Mouse (Mus musculus) MEL (cell line): ENCODE measurements around the gene Trpm8.

Source experiments
- CTCF ChIP-seq, 3 experiments: IDR thresholded peaks in 2 of 3; conservative IDR thresholded peaks in 1 of 3; 2 replicates each; pipeline ENCODE4 v1.5.1; 2011 to 2012; ENCODE audit warnings: low read length in 3 of 3, low read depth in 2 of 3, mild to moderate bottlenecking in 2 of 3, improper control_type of control experiment in 1 of 3, inconsistent platforms in 1 of 3, mixed read lengths in 1 of 3, moderate library complexity in 1 of 3; ENCODE audit not compliant: control insufficient read depth in 1 of 3, insufficient read depth in 1 of 3, poor library complexity in 1 of 3, severe bottlenecking in 1 of 3
- EP300 ChIP-seq, 2 experiments: IDR thresholded peaks; 2 replicates each; pipeline ENCODE4 v1.6.1; 2011; ENCODE audit warnings: improper control_type of control experiment in 2 of 2, low read length in 2 of 2, low read depth in 1 of 2, mild to moderate bottlenecking in 1 of 2
- ETS1 ChIP-seq: IDR thresholded peaks from 2 replicates; pipeline ENCODE4 v1.6.1; 2012; ENCODE audit warnings: low read depth, mild to moderate bottlenecking, inconsistent platforms, low read length, improper control_type of control experiment, moderate library complexity
- HCFC1 ChIP-seq: IDR thresholded peaks from 2 replicates; pipeline ENCODE4 v1.6.1; 2012; ENCODE audit warnings: low read depth, mild to moderate bottlenecking, inconsistent platforms, low read length, improper control_type of control experiment, moderate library complexity
- JUND ChIP-seq: IDR thresholded peaks from 2 replicates; pipeline ENCODE4 v1.6.1; 2011; ENCODE audit warnings: low read depth, mild to moderate bottlenecking, improper control_type of control experiment, low read length
- MAX ChIP-seq: IDR thresholded peaks from 2 replicates; pipeline ENCODE4 v1.6.1; 2011; ENCODE audit warnings: low read length, improper control_type of control experiment
- POLR2A ChIP-seq, 2 experiments: IDR thresholded peaks; 2 replicates each; pipeline ENCODE4 v1.6.1; 2011 to 2012; ENCODE audit warnings: low read length in 2 of 2, mild to moderate bottlenecking in 2 of 2, control low read depth in 1 of 2, improper control_type of control experiment in 1 of 2, low read depth in 1 of 2, moderate library complexity in 1 of 2; ENCODE audit not compliant: control insufficient read depth in 1 of 2, insufficient read depth in 1 of 2, poor library complexity in 1 of 2
- RAD21 ChIP-seq: IDR thresholded peaks from 2 replicates; pipeline ENCODE4 v1.6.1; 2011; ENCODE audit warnings: mild to moderate bottlenecking, low read depth, low read length, improper control_type of control experiment
- USF1 ChIP-seq: IDR thresholded peaks from 2 replicates; pipeline ENCODE4 v1.6.1; 2014; ENCODE audit warnings: low read depth, mild to moderate bottlenecking, inconsistent platforms, low read length, improper control_type of control experiment, moderate library complexity
- ZNF384 ChIP-seq: IDR thresholded peaks from 2 replicates; pipeline ENCODE4 v1.6.1; 2012; ENCODE audit warnings: low read depth, mild to moderate bottlenecking, inconsistent platforms, low read length, improper control_type of control experiment

- TF ChIP-seq CTCF (IDR thresholded peaks at IDR 0.05 in 2 of 3, conservative IDR thresholded peaks at IDR 0.05 in 1 of 3; ENCODE audit: control insufficient read depth in 1 of 3, insufficient read depth in 1 of 3, low read depth in 2 of 3, low read length in 3 of 3, poor library complexity in 1 of 3, severe bottlenecking in 1 of 3) (no peak), POLR2A (IDR thresholded peaks at IDR 0.05; ENCODE audit: control insufficient read depth in 1 of 2, insufficient read depth in 1 of 2, low read depth in 1 of 2, low read length in 2 of 2, poor library complexity in 1 of 2) (no peak), ETS1 (no peak), RAD21 (no peak), HCFC1 (no peak), USF1 (no peak), EP300 (IDR thresholded peaks at IDR 0.05; ENCODE audit: low read depth in 1 of 2, low read length in 2 of 2) (no peak), JUND (no peak), ZNF384 (no peak), MAX (no peak)
These were observed 16.7 kb upstream of the Trpm8 start for GRCm38 (mm10) chr1:88260604-88261377.
